Comparison of ENCODE assay signal across 23 mouse cellular contexts in the genomic region with DNA sequence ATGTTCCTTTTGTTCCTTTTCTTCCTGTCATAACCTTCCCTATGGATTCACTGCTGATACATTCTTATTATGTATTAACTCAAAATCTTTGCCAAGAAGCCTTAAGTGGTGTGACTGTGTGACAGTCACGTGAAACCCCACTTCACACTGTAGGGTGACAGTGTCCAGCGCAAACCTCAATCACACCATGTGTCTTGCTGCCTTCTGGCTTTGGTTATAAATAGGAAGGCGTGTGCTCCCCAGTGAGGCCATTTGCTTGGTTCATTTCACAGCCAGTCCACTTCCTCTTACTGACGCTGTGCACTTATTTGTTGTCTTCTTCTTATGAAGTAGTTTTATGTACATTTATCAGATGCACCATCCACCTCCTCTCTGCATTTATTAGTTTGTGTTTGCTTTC. TPM values are rescaled to one million over a fixed set of nuclear protein-coding genes. Genes with fewer than 3 reads are reported as not detected.
DNase-seq lines count a peak whose midpoint lies in the region; ATAC-seq and TF ChIP-seq lines count a peak whose summit lies in the region.
"Had no signal": no experiment of that assay in that cellular context is flagged by ENCODE, and none has a peak within 500 bp of the region (broad histone marks: within the 10 kb centered on the region; RNA-seq: fewer than 3 reads in every experiment).

No protein-coding gene starts in this region.

- H3K27ac ChIP-seq in heart, embryonic 12.5 days (ENCODE audit: poor library complexity, severe bottlenecking): peak overlapping the region; percentile 51
- no peak overlapping the region for H3K27ac ChIP-seq in lung, embryonic 14.5 days (ENCODE audit: low read depth)
- H3K27ac ChIP-seq in lung, postnatal 0 days (ENCODE audit: low read length): no peak overlapping the region
- H3K27ac ChIP-seq in heart, postnatal 0 days (ENCODE audit: low read depth): peak overlapping the region; percentile 57
- H3K27ac ChIP-seq: embryonic facial prominence, embryonic 13.5 days; limb, embryonic 15.5 days; midbrain, embryonic 10.5 days; neural tube, embryonic 15.5 days had no signal

- no peak overlapping the region for H3K4me3 ChIP-seq in heart, embryonic 12.5 days
- H3K4me3 ChIP-seq in lung, embryonic 14.5 days (ENCODE audit: low read depth, low read length): no peak overlapping the region
- no peak overlapping the region for H3K4me3 ChIP-seq in lung, postnatal 0 days (ENCODE audit: low read depth, low read length)
- H3K4me3 ChIP-seq in heart, postnatal 0 days (ENCODE audit: low read depth, low read length): no peak overlapping the region
- H3K4me3 ChIP-seq: embryonic facial prominence, embryonic 13.5 days; limb, embryonic 15.5 days; midbrain, embryonic 10.5 days; myocyte; neural tube, embryonic 15.5 days had no signal

- no peak; the same call in 1 of the 2 replicates for ATAC-seq in heart, embryonic 12.5 days (ENCODE audit: insufficient number of reproducible peaks, low FRiP score)
- ATAC-seq in lung, embryonic 14.5 days (ENCODE audit: insufficient read depth): peak; percentile 24; the same call in 1 of the 2 replicates
- ATAC-seq in lung, postnatal 0 days: no peak
- ATAC-seq in heart, postnatal 0 days (ENCODE audit: insufficient read depth, low read depth): peak; percentile 83
- ATAC-seq: hindbrain, embryonic 16.5 days had no signal

- H3K9ac ChIP-seq in heart, embryonic 12.5 days: no peak overlapping the region
- no peak overlapping the region for H3K9ac ChIP-seq in lung, embryonic 14.5 days
- H3K9ac ChIP-seq in lung, postnatal 0 days (replicated peaks; ENCODE audit: low read depth): no peak overlapping the region
- H3K9ac ChIP-seq in heart, postnatal 0 days (replicated peaks; ENCODE audit: low read depth, low read length): no peak overlapping the region
- H3K9ac ChIP-seq: embryonic facial prominence, embryonic 13.5 days; limb, embryonic 15.5 days; neural tube, embryonic 15.5 days had no signal

- H3K9me3 ChIP-seq in heart, embryonic 12.5 days (replicated peaks): no peaks in the 10 kb centered on the region
- H3K9me3 ChIP-seq in lung, embryonic 14.5 days (ENCODE audit: low read depth, low read length): no peaks in the 10 kb centered on the region
- no peaks in the 10 kb centered on the region for H3K9me3 ChIP-seq in lung, postnatal 0 days (ENCODE audit: low read length)
- no peaks in the 10 kb centered on the region for H3K9me3 ChIP-seq in heart, postnatal 0 days (replicated peaks; ENCODE audit: control insufficient read depth, low read length)
- H3K9me3 ChIP-seq: embryonic facial prominence, embryonic 13.5 days; limb, embryonic 15.5 days; midbrain, embryonic 10.5 days; neural tube, embryonic 15.5 days had no signal

- no peak for TF ChIP-seq CTCF in lung, embryonic 14.5 days (IDR thresholded peaks at IDR 0.05; ENCODE audit: low read depth)
- no peak for TF ChIP-seq CTCF in lung, postnatal 0 days (IDR thresholded peaks at IDR 0.05)
- TF ChIP-seq CTCF in heart, postnatal 0 days (IDR thresholded peaks at IDR 0.05; ENCODE audit: low read depth): no peak

- 0 out of 2 replicates have a peak, but pooled peaks cover 2% of the 10 kb centered on the region for H3K36me3 ChIP-seq in heart, embryonic 12.5 days
- H3K36me3 ChIP-seq in lung, embryonic 14.5 days (ENCODE audit: insufficient read depth): no peaks in the 10 kb centered on the region
- no peaks in the 10 kb centered on the region for H3K36me3 ChIP-seq in lung, postnatal 0 days (ENCODE audit: insufficient read depth, low read length)
- H3K36me3 ChIP-seq in heart, postnatal 0 days (replicated peaks; ENCODE audit: control insufficient read depth, insufficient read depth, low read length): no peaks in the 10 kb centered on the region
- H3K36me3 ChIP-seq: embryonic facial prominence, embryonic 13.5 days; limb, embryonic 15.5 days; midbrain, embryonic 10.5 days; neural tube, embryonic 15.5 days had no signal

- H3K4me1 ChIP-seq in heart, embryonic 12.5 days (replicated peaks): peaks cover 21% of the 10 kb centered on the region
- H3K4me1 ChIP-seq in lung, embryonic 14.5 days (ENCODE audit: insufficient read depth): no peaks in the 10 kb centered on the region
- H3K4me1 ChIP-seq in lung, postnatal 0 days (ENCODE audit: insufficient read depth, low read depth, low read length): no peaks in the 10 kb centered on the region
- peaks cover 18% of the 10 kb centered on the region for H3K4me1 ChIP-seq in heart, postnatal 0 days (ENCODE audit: control insufficient read depth, insufficient read depth)
- H3K4me1 ChIP-seq: limb, embryonic 15.5 days; midbrain, embryonic 10.5 days had no signal

- no peak overlapping the region for H3K4me2 ChIP-seq in heart, embryonic 12.5 days
- H3K4me2 ChIP-seq in lung, embryonic 14.5 days: no peak overlapping the region
- H3K4me2 ChIP-seq in lung, postnatal 0 days (replicated peaks; ENCODE audit: low read depth, low read length): no peak overlapping the region
- H3K4me2 ChIP-seq in heart, postnatal 0 days (ENCODE audit: low read depth, low read length): no peak overlapping the region
- H3K4me2 ChIP-seq: embryonic facial prominence, embryonic 13.5 days; limb, embryonic 15.5 days; neural tube, embryonic 15.5 days had no signal

- H3K27me3 ChIP-seq in heart, embryonic 12.5 days (replicated peaks): no peaks in the 10 kb centered on the region
- no peaks in the 10 kb centered on the region for H3K27me3 ChIP-seq in lung, embryonic 14.5 days (ENCODE audit: insufficient read depth, low read length)
- H3K27me3 ChIP-seq in lung, postnatal 0 days (replicated peaks; ENCODE audit: insufficient read depth, low read length): no peaks in the 10 kb centered on the region
- H3K27me3 ChIP-seq in heart, postnatal 0 days (ENCODE audit: control insufficient read depth, insufficient read depth, low read length): no peaks in the 10 kb centered on the region
- H3K27me3 ChIP-seq: CH12.LX; embryonic facial prominence, embryonic 13.5 days; limb, embryonic 15.5 days; neural tube, embryonic 15.5 days had no signal

- no peak for TF ChIP-seq EP300 in lung, postnatal 0 days (IDR thresholded peaks at IDR 0.05)
- 0 out of 2 replicates have a peak, but pooled peaks have one; percentile 58 for TF ChIP-seq EP300 in heart, postnatal 0 days (IDR thresholded peaks at IDR 0.05; ENCODE audit: low read depth)

- WGBS in heart, embryonic 12.5 days: 38% methylated on average over 4 of the region's 4 CpGs
- 44% methylated on average over 4 of the region's 4 CpGs for WGBS in lung, embryonic 14.5 days
- 40% methylated on average over 4 of the region's 4 CpGs for WGBS in lung, postnatal 0 days
- WGBS in heart, postnatal 0 days: 24% methylated on average over 4 of the region's 4 CpGs

- peak; percentile 27 for DNase-seq in embryo, embryonic 10 days (ENCODE audit: low spot score)
- DNase-seq in embryo, embryonic 10.5 days (ENCODE audit: low spot score): no peak
- DNase-seq in heart, postnatal 14 days: no peak
- DNase-seq in lung, embryonic 14.5 days: no peak
- no peak for DNase-seq in lung, postnatal 0 days (ENCODE audit: low spot score)
- peak; percentile 56 for DNase-seq in heart, postnatal 0 days (ENCODE audit: low spot score)
- no peak for DNase-seq in MN1 (ENCODE audit: low spot score)
- DNase-seq: adrenal gland, adult 2 months; cerebellum, adult 11-12 months; cerebellum, postnatal 36 days; kidney, adult 8-10 months; kidney, postnatal 36 days; lung, postnatal 4 days; right cerebral cortex, postnatal 25 days; thymus, postnatal 25 days had no signal

- intact Hi-C loops in heart, postnatal 14 days (cut with DNase I): no loop called here

RNA-seq across cellular contexts. Expression of gene Ptprk, which starts 53.8 kb away (rescaled TPM):
- polyA plus RNA-seq in heart, embryonic 12.5 days (2016; fragmentation: Nextera tagmentation; extraction: Ambion mirVana): 43.7 and 46.0 TPM in 2 replicates
- 10 to 100 TPM; 33.4 TPM for total RNA-seq in heart, postnatal 14 days (2021)
- 47.9 and 50.9 TPM in 2 replicates for polyA plus RNA-seq in lung, embryonic 14.5 days (2014; fragmentation: Nextera tagmentation; extraction: Ambion mirVana)
- polyA plus RNA-seq in lung, postnatal 0 days (2015; fragmentation: Nextera tagmentation; extraction: Ambion mirVana): 31.1 and 36.2 TPM in 2 replicates
- total RNA-seq in heart, postnatal 0 days (2014; rRNA removed; ENCODE audit: low replicate concordance): 65.8 and 70.3 TPM in 2 replicates
- 25.6 and 26.0 TPM in 2 replicates for polyA plus RNA-seq in heart, postnatal 0 days (2015; fragmentation: Nextera tagmentation; extraction: Ambion mirVana)
- total RNA-seq: CH12.LX had no signal

Comparison
In these comparisons a context has a peak if more than half of its experiments do, and no peak if none do; other contexts are left out.
1. DNase-seq: peak in embryo, embryonic 10 days (single experiment) and heart, postnatal 0 days (single experiment); none in embryo, embryonic 10.5 days (single experiment), heart, postnatal 14 days (0 of 2), lung, embryonic 14.5 days (single experiment), lung, postnatal 0 days (single experiment) and MN1 (single experiment).
2. ATAC-seq: peak in lung, embryonic 14.5 days (single experiment) and heart, postnatal 0 days (single experiment); none in heart, embryonic 12.5 days (single experiment) and lung, postnatal 0 days (single experiment).
3. H3K27ac ChIP-seq: peak in heart, embryonic 12.5 days (single experiment) and heart, postnatal 0 days (single experiment); none in lung, embryonic 14.5 days (single experiment) and lung, postnatal 0 days (single experiment).